Mouse (Mus musculus) adrenal gland, adult (tissue): ENCODE data around the gene Cercam.
A peak's percentile ranks its signal among the peaks of the same experiment; 100 is the strongest.
"Not testable (repeated sequence)": the region's sequence is repeated elsewhere in the genome, so short reads cannot be mapped to it uniquely, and the experiment has no call there.

Source experiments
- DNase-seq, 2 experiments: peaks; one replicate each; pipeline ENCODE4 v3.0.0; 2022 to 2023; ENCODE audit warnings: low spot score in 1 of 2; ENCODE audit not compliant: inconsistent age in 2 of 2

Cercam gene

DNA sequence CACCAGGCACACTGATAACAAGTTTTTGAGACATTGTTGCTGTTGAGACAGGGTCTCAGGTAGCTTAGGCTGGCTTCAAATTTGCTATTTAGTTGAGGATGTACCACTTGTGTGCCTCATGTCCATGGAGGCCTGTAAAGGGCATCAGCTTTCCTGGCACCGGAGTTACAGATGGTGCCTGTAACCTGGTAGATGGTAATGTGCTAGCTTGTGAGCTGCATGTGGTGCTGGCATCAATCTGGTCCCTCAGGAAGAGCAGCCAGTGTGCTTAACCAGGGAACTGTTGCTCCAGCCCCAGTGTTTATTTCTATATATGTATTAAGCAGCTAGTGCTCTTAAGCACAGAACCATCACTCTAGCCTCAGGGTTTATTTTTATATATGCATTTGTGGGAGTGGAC, 27.1 kb downstream of the Cercam start:
- DNase-seq, result no peak

DNA sequence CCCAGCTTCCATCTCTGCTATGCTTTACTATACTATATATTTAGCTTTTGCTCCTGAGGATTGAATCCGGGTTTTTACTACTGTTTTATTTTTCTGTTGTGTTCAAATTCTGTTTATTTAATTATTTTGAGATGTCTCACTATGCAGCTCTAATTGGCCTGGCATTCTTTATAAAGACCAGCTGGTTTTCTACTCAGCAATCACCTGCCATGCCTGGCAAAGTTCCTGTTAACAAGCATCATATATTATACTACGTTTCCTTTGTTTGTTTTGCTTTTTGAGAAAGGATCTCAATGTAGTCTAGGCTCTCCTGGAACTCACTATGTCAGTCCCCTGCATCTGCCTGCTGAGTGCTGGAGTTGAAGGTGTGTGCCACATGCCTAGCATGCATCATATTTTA, 28.4 kb downstream of the Cercam start:
- no peak for DNase-seq

DNA sequence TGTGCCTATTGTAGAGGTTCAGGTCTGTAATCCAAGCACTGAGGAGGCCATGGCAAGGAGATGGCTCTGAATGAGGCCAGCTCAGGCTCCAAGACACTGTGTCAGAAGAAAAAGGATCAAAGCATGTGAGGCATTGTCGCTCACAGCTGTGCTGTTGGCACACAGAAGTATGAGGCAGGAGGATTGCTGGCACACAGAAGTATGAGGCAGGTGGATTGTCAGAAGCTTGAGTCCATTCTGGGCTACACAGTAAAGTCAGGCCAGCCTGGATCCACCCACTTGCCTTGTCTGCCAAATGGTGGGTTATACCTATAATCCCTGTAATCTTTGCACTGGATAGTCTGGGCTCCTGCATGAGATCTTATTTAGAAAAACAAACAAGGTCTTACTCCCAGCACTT, 29.1 kb downstream of the Cercam start:
- no peak for DNase-seq

DNA sequence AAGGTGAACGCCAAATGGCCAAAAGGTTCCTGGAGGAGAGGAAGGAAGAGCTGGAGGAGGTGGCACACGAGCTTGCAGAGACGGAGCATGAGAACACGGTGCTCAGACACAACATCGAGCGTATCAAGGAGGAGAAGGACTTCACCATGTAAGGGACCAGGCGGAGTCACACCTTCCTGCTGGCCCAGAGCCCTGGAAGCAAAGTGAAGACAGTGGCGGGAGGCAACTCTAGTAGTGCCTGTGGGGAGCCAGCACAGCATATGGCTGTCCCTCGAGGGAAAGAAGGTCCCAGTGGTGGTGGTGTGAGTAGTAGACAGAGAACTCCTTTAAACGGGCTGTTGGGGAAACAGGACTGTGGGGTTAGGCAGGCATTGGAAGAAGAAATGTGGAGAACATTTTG, 33.2 kb downstream of the Cercam start:
- no peak for DNase-seq

DNA sequence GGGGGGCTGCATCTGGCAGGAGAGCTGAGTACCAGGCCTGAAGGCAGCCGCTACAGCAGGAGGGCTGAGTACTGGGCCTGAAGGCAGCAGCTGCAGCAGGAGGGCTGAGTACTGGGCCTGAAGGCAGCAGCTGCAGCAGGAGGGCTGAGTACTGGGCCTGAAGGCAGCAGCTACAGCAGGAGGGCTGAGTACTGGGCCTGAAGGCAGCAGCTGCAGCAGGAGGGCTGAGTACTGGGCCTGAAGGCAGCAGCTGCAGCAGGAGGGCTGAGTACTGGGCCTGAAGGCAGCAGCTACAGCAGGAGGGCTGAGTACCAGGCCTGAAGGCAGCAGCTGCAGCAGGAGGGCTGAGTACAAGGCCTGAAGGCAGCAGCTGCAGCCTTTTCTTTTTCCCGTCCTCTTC, 39.2 kb downstream of the Cercam start:
- DNase-seq, result not testable (repeated sequence)

DNA sequence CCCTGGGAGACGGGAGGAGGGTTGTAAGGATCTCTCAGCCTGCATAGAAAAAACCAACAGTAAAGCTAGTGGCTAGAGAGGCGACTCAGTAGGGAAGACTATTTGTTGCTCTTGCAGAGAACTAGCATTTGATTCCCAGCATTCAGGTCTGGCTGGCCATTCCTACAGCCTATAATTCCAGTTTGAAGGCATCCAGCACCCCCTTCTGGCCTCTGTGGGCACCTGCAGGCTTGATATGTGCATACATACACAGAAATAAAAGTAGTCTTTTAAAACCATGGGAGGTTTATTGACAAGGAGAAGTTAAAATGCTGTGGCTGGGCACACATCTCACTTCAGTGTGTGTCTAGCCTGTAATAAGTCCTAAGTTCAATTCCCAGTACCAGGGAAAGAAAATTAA, 41.1 kb downstream of the Cercam start:
- no peak for DNase-seq

DNA sequence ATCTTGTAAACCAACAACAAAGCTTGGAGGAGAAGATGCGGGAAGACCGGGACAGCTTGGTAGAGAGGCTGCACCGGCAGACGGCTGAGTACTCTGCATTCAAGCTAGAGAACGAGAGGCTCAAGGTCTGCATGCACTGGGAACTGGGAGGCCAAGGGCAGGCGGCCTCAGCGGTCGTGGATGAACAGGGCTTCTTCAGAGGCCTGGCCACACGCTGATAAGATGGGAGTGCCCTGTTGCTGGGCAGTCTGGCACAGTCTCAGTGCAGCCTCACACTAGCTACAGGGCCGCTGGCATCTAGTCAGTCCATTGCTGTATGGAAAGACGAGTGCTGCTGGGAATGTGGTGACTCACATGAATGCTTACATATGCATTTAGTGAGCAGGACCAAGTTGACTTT, 48.7 kb downstream of the Cercam start:
- peak; percentile 78 to 86 for DNase-seq

DNA sequence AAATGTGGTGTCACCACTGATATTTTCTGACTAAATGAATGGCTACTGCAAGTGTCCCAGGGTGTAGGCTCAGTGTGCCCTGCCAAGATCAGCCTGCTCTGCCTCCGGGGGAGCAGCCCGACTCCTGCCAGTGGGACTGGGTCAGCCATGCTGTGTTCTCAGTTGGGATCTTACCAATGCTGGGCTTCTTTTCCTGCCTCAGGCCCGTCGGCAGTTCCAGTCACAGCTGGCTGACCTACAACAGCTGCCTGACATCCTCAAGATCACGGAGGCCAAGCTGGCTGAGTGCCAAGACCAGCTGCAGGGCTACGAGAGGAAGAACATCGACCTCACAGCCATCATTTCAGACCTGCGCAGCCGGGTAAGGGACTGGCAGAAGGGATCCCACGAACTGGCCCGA, 53.0 kb downstream of the Cercam start:
- peak; percentile 50 to 70 for DNase-seq

DNA sequence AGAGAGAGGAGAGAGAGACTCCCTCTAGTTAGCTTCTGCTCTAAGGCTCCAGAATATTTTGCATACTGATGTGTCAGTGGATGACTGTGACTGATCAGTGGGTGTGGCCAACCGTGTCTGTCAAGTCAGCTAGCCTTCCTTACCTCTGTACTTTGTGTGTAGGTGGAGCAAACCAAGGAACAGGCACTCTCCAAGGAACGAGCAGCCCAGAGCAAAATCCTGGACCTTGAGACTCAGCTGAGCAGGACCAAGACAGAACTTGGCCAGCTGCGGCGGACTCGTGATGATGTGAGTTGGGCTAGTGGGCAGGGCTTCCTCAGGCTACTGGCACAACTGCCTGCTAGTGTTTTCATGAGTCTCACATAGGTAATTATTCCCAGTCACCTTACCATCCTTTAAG, 57.6 kb downstream of the Cercam start:
- DNase-seq, result no peak

DNA sequence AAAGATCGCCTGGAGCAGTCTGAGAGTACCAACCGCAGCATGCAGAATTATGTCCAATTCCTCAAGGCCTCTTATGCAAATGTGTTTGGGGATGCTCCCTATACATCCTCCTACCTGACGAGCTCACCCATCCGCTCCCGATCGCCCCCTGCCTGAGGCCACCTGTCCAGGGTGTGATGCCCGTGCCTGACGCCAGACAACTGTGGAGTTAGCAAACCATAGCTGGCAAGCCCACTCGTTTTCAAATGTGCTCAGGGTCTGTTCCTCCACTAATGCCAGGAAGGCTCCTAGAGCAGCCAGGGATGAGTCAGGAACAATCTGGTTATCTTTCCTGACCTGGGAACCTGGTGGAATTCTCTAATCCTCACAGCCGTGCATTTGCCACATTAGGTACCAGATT, 61.5 kb downstream of the Cercam start:
- DNase-seq, result no peak

DNA sequence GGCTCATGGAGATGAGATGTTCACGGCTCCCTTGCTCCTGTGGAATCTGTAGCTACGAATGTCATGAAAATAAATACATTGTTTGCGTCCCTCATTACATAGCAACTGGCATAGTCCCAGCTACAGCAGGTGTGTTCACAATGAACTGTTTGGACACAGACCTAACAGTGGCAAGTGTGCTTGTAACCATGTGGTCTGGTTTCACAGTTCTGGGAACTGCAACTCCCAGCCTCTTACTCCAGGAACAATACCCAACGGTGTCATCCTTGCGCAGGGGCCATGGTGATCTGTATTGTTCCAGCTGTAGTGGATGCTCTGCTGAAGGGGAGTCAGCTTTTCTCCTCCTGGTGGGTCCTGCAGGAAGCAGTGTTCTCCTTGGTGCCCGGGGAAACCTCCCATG, 62.2 kb downstream of the Cercam start:
- no peak for DNase-seq
